Mouse (Mus musculus): ENCODE data around the gene Smyd1. TPM values are rescaled to one million over a fixed set of nuclear protein-coding genes. Genes with fewer than 3 reads are reported as not detected.

Gene Smyd1
- polyA plus RNA-seq, 1 experiment from 2014 or later, result 0.48 TPM

DNA sequence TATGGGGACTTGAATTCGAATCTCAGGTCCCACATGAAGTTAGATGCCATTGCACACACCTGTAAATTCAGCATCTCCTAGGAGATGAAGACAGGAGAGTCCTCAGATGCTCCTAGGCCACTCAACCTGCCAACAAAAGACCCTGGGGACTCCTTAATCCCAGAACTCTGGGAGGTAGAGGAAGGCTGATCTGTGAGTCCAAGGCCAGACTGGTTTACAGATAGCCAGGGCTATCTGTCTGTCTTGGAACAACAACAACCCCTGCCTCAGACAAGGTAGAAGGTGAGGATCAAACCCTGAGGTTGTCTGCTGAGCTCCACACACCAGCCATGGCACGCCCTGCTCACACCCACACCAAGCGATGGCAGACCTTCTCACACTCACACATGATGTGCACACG lies 62.9 kb downstream of the Smyd1 start:
- H3K36me3 ChIP-seq (ENCODE audit: control insufficient read depth, insufficient read depth, low read length), result no peaks in the 10 kb centered on the region
- no peaks in the 10 kb centered on the region for H3K27me3 ChIP-seq (ENCODE audit: control insufficient read depth, insufficient read depth, low read depth, low read length)
- WGBS, result 90% methylated on average over 4 of the region's 4 CpGs
- no peaks in the 10 kb centered on the region for H3K4me1 ChIP-seq (ENCODE audit: control insufficient read depth, insufficient read depth, low read length)
- H3K4me2 ChIP-seq (ENCODE audit: low read length), result no peak overlapping the region
- no peak for ATAC-seq
- no peak overlapping the region for H3K4me3 ChIP-seq (ENCODE audit: low read depth, low read length)
- H3K9me3 ChIP-seq (replicated peaks; ENCODE audit: control insufficient read depth, low read length, poor library complexity, severe bottlenecking), result no peaks in the 10 kb centered on the region
- no peak overlapping the region for H3K27ac ChIP-seq (ENCODE audit: low read length)
- H3K9ac ChIP-seq (ENCODE audit: low read depth, low read length), result no peak overlapping the region

DNA sequence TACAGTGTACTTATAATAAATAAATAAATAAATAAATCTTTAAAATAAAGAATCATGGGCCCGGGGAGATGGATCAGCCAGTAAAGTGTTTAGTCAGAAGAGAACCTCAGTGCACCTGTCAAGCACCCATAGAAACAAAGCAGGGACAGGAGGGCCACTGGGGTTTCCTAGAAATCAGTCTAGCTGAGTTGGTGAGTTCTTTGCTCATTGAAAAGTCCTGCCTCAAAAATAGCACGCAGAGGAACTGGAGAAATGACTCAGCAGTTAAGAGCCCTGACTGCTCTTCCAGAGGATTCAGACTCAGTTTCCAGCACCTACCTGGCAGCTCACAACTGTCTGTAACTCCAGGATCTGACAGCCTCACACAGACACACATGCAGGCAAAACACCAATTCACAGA lies 63.5 kb downstream of the Smyd1 start:
- Histone ChIP-seq H3K9ac (ENCODE audit: low read depth, low read length) (no peak overlapping the region), H3K4me1 (ENCODE audit: control insufficient read depth, insufficient read depth, low read length) (no peaks in the 10 kb centered on the region), H3K4me3 (ENCODE audit: low read depth, low read length) (no peak overlapping the region), H3K27me3 (ENCODE audit: control insufficient read depth, insufficient read depth, low read depth, low read length) (no peaks in the 10 kb centered on the region), H3K36me3 (ENCODE audit: control insufficient read depth, insufficient read depth, low read length) (no peaks in the 10 kb centered on the region), H3K27ac (ENCODE audit: low read length) (no peak overlapping the region), H3K9me3 (replicated peaks; ENCODE audit: control insufficient read depth, low read length, poor library complexity, severe bottlenecking) (no peaks in the 10 kb centered on the region), H3K4me2 (ENCODE audit: low read length) (no peak overlapping the region)
- ATAC-seq, result no peak
- WGBS, result 89% methylated on average over 2 of the region's 2 CpGs

DNA sequence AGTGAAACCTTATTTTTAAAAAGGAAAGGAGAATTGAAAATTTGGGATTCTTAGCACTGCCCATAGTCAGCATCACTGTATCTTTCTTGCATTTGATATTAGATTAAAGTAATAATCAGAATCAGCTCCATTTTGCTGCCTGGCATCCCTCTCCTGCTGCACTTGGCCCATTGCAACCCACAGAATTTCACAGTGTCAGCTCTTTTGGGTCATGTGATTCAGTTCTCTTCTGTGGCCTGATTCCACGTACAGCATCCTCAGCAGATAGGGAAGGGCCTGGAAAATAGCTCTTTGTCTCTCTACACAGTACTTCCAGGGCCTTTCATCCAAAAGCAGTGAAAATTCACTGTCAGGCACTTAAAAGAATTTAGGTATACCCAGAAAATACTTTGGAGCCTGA lies 64.7 kb downstream of the Smyd1 start:
- Histone ChIP-seq H3K9me3 (replicated peaks; ENCODE audit: control insufficient read depth, low read length, poor library complexity, severe bottlenecking) (no peaks in the 10 kb centered on the region), H3K9ac (ENCODE audit: low read depth, low read length) (no peak overlapping the region), H3K36me3 (ENCODE audit: control insufficient read depth, insufficient read depth, low read length) (no peaks in the 10 kb centered on the region), H3K27me3 (ENCODE audit: control insufficient read depth, insufficient read depth, low read depth, low read length) (no peaks in the 10 kb centered on the region), H3K4me2 (ENCODE audit: low read length) (no peak overlapping the region), H3K4me1 (ENCODE audit: control insufficient read depth, insufficient read depth, low read length) (no peaks in the 10 kb centered on the region), H3K27ac (ENCODE audit: low read length) (no peak overlapping the region), H3K4me3 (ENCODE audit: low read depth, low read length) (no peak overlapping the region)
- 45% methylated on average over 1 of the region's 1 CpGs for whole genome bisulfite sequencing
- ATAC-seq, result no peak

DNA sequence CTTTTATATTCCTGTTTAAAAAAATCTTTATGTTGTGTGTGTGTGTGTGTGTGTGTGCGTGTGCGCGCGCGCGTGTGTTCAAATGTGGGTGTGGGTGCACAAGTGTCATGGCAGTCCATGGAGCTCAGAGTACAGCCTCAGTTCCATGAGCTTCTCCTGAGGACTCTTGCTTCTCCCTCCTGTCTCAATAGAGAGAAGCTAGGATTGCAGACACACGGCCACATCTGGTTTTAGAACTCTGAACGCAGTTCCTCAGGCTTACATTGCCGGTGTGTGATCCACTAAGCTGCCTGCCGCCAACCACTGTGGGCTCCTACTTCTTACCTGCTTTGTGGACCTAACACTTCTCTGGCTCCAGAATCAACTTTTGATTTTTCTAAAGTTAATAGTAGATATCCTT lies 65.9 kb downstream of the Smyd1 start:
- Histone ChIP-seq H3K27me3 (ENCODE audit: control insufficient read depth, insufficient read depth, low read depth, low read length) (no peaks in the 10 kb centered on the region), H3K9ac (ENCODE audit: low read depth, low read length) (no peak overlapping the region), H3K9me3 (replicated peaks; ENCODE audit: control insufficient read depth, low read length, poor library complexity, severe bottlenecking) (no peaks in the 10 kb centered on the region), H3K4me1 (ENCODE audit: control insufficient read depth, insufficient read depth, low read length) (no peaks in the 10 kb centered on the region), H3K4me3 (ENCODE audit: low read depth, low read length) (no peak overlapping the region), H3K4me2 (ENCODE audit: low read length) (no peak overlapping the region), H3K27ac (ENCODE audit: low read length) (no peak overlapping the region), H3K36me3 (ENCODE audit: control insufficient read depth, insufficient read depth, low read length) (no peaks in the 10 kb centered on the region)
- ATAC-seq, result no peak
- WGBS, result 95% methylated on average over 10 of the region's 10 CpGs

DNA sequence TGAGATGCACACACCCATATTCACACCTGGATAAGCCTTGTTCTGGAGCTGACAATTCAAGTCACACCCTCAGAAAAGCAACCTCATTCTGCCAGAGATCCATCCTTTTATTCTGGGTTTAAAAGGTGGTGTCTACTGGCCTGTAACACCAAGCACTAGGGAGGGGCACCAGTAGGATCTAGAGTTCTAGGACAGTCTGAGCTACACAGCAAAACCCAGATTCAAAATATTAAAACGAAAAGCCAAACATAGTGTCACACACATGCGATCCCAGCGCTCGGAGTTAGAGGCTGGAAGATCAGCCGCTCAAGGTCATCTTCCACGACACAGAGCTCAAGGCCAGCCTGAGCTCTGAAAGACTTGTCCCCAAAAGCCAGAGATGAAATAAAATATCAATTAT lies 67.6 kb downstream of the Smyd1 start:
- Histone ChIP-seq H3K9ac (ENCODE audit: low read depth, low read length) (no peak overlapping the region), H3K4me1 (ENCODE audit: control insufficient read depth, insufficient read depth, low read length) (no peaks in the 10 kb centered on the region), H3K36me3 (ENCODE audit: control insufficient read depth, insufficient read depth, low read length) (no peaks in the 10 kb centered on the region), H3K4me2 (ENCODE audit: low read length) (no peak overlapping the region), H3K4me3 (ENCODE audit: low read depth, low read length) (no peak overlapping the region), H3K27ac (ENCODE audit: low read length) (no peak overlapping the region), H3K9me3 (replicated peaks; ENCODE audit: control insufficient read depth, low read length, poor library complexity, severe bottlenecking) (no peaks in the 10 kb centered on the region), H3K27me3 (ENCODE audit: control insufficient read depth, insufficient read depth, low read depth, low read length) (no peaks in the 10 kb centered on the region)
- ATAC-seq, result no peak
- 92% methylated on average over 6 of the region's 6 CpGs for WGBS

DNA sequence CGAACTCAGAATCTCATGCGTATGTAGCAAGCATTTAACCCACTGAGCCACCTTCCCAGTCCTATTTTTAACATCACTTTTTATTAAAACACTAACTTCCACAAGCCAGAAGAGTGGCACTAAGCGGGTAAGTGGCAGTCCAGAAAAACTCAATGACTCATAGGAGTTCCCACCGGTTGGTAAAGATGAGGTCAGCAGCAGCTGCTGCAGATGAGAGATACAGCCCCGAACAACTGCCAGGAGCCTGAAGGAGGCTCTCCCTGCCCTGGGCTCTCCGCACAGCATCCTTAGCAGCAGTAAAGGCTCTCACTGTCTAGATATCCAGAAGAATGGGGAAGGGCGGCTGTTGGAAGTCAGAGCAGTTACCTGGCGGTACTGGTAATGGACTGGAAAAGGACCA lies 71.1 kb downstream of the Smyd1 start:
- H3K4me2 ChIP-seq (ENCODE audit: low read length), result no peak overlapping the region
- no peak for ATAC-seq
- WGBS, result 88% methylated on average over 8 of the region's 8 CpGs

DNA sequence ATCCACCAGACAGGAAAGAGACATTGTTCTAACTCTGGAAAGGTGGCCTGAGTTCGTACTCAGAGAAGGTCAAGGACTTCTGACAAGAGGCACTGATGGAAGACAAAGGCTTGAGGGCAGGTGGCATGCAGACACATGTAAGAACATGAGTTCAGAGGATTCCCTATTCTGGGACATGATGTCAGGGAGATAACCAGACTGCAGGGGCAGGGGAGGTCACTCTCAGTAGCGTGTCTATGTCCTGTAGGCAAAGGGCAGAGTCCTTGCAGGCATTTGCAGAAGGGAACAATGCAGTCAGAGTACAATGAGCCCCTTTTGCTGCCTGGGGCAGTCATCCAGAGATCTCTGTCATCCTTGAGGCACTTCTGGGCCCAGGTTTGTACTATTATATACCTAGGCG lies 72.4 kb downstream of the Smyd1 start:
- Histone ChIP-seq H3K4me1 (ENCODE audit: control insufficient read depth, insufficient read depth, low read length) (no peaks in the 10 kb centered on the region), H3K27ac (ENCODE audit: low read length) (no peak overlapping the region), H3K9ac (ENCODE audit: low read depth, low read length) (no peak overlapping the region), H3K4me2 (ENCODE audit: low read length) (no peak overlapping the region), H3K27me3 (ENCODE audit: control insufficient read depth, insufficient read depth, low read depth, low read length) (no peaks in the 10 kb centered on the region), H3K36me3 (ENCODE audit: control insufficient read depth, insufficient read depth, low read length) (no peaks in the 10 kb centered on the region), H3K4me3 (ENCODE audit: low read depth, low read length) (no peak overlapping the region), H3K9me3 (replicated peaks; ENCODE audit: control insufficient read depth, low read length, poor library complexity, severe bottlenecking) (no peaks in the 10 kb centered on the region)
- 78% methylated on average over 3 of the region's 3 CpGs for WGBS
- ATAC-seq, result no peak

More for the DNA sequence above, 71.1 kb downstream of the Smyd1 start:
- no peak overlapping the region for H3K27ac ChIP-seq (ENCODE audit: low read length)
- H3K4me3 ChIP-seq (ENCODE audit: low read depth, low read length), result no peak overlapping the region
- no peaks in the 10 kb centered on the region for H3K9me3 ChIP-seq (replicated peaks; ENCODE audit: control insufficient read depth, low read length, poor library complexity, severe bottlenecking)
- H3K27me3 ChIP-seq (ENCODE audit: control insufficient read depth, insufficient read depth, low read depth, low read length), result no peaks in the 10 kb centered on the region
- no peaks in the 10 kb centered on the region for H3K4me1 ChIP-seq (ENCODE audit: control insufficient read depth, insufficient read depth, low read length)
- no peak overlapping the region for H3K9ac ChIP-seq (ENCODE audit: low read depth, low read length)
- no peaks in the 10 kb centered on the region for H3K36me3 ChIP-seq (ENCODE audit: control insufficient read depth, insufficient read depth, low read length)

DNA sequence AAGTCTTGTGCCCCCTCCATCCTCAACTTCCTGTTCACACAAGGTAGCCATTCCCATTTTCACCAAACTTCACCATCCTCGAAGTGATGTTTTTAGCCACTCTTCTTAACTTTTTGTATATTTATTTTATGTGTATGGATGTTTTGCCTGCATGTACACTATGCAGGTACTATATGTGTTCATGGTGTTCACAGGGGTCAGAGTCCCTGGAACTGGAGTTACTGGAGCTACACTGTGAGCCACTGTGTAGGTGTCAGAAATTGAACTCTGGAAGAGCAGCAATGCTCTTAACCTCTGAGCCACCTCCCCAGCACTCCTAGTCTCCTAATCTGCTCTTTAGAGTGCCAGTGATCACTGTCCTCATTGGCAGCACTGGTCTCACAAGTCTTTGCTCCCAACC lies 73.6 kb downstream of the Smyd1 start:
- no peaks in the 10 kb centered on the region for H3K4me1 ChIP-seq (ENCODE audit: control insufficient read depth, insufficient read depth, low read length)
- H3K9ac ChIP-seq (ENCODE audit: low read depth, low read length), result no peak overlapping the region
- H3K4me3 ChIP-seq (ENCODE audit: low read depth, low read length), result no peak overlapping the region
- ATAC-seq, result no peak
- no peaks in the 10 kb centered on the region for H3K27me3 ChIP-seq (ENCODE audit: control insufficient read depth, insufficient read depth, low read depth, low read length)
- WGBS, result 87% methylated on average over 1 of the region's 1 CpGs
- no peaks in the 10 kb centered on the region for H3K9me3 ChIP-seq (replicated peaks; ENCODE audit: control insufficient read depth, low read length, poor library complexity, severe bottlenecking)
- H3K27ac ChIP-seq (ENCODE audit: low read length), result no peak overlapping the region
- H3K36me3 ChIP-seq (ENCODE audit: control insufficient read depth, insufficient read depth, low read length), result no peaks in the 10 kb centered on the region
- H3K4me2 ChIP-seq (ENCODE audit: low read length), result no peak overlapping the region

DNA sequence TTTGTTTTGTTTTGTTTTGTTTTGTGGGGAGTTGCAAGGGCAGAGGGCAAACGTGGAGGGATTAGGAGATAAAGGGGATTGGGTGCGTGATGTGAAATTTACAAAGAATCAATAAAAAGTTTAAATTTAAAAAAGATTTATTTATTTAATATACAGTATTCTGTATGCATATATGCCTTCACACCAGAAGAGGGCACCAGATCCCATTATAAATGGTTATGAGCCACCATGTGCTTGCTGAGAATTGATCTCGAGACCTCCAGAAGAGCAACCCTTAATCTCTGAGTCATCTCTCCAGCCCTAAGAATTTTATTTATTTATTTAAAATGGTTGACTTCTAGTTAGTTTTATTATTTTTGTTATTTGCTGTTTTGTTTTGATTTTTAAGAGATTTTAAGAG lies 78.8 kb downstream of the Smyd1 start:
- Histone ChIP-seq H3K36me3 (ENCODE audit: control insufficient read depth, insufficient read depth, low read length) (no peaks in the 10 kb centered on the region), H3K27ac (ENCODE audit: low read length) (no peak overlapping the region)
- 89% methylated on average over 3 of the region's 3 CpGs for WGBS

DNA sequence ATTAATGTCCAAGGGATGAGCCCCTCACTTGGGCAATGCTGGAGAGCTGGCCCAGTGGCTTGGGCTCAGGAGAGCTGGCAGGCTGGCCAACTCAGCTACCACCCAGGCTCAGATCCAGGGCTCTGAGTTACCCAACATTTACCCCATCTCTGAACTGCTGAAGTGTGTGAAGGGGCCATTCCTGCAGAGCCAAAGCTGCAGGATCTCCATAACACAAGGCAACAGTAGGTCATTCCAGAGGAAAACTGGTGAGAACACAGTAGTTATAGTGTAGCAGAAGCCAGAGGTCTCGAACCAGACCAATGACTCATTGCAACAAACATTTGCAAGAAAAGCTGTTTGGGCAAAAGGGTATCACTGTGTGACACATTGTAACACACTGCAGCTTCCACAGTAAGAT lies 79.2 kb downstream of the Smyd1 start:
- Histone ChIP-seq H3K4me2 (ENCODE audit: low read length) (no peak overlapping the region), H3K27ac (ENCODE audit: low read length) (no peak overlapping the region), H3K4me1 (ENCODE audit: control insufficient read depth, insufficient read depth, low read length) (no peaks in the 10 kb centered on the region), H3K36me3 (ENCODE audit: control insufficient read depth, insufficient read depth, low read length) (no peaks in the 10 kb centered on the region), H3K4me3 (ENCODE audit: low read depth, low read length) (no peak overlapping the region), H3K9me3 (replicated peaks; ENCODE audit: control insufficient read depth, low read length, poor library complexity, severe bottlenecking) (no peaks in the 10 kb centered on the region; the same call in 1 of the 2 replicates), H3K27me3 (ENCODE audit: control insufficient read depth, insufficient read depth, low read depth, low read length) (no peaks in the 10 kb centered on the region), H3K9ac (ENCODE audit: low read depth, low read length) (no peak overlapping the region)
- 88% methylated on average over 1 of the region's 1 CpGs for WGBS
- ATAC-seq, result no peak

More for the DNA sequence above, 78.8 kb downstream of the Smyd1 start:
- no peak for ATAC-seq
- H3K27me3 ChIP-seq (ENCODE audit: control insufficient read depth, insufficient read depth, low read depth, low read length), result no peaks in the 10 kb centered on the region
- H3K4me1 ChIP-seq (ENCODE audit: control insufficient read depth, insufficient read depth, low read length), result no peaks in the 10 kb centered on the region
- H3K4me2 ChIP-seq (ENCODE audit: low read length), result no peak overlapping the region
- H3K4me3 ChIP-seq (ENCODE audit: low read depth, low read length), result no peak overlapping the region
- no peaks in the 10 kb centered on the region; the same call in 1 of the 2 replicates for H3K9me3 ChIP-seq (replicated peaks; ENCODE audit: control insufficient read depth, low read length, poor library complexity, severe bottlenecking)
- H3K9ac ChIP-seq (ENCODE audit: low read depth, low read length), result no peak overlapping the region

All from midbrain, embryonic 16.5 days (tissue).